Mouse (Mus musculus) macrophage (primary cell): ENCODE measurements around the gene 4930518I15Rik. TPM values are rescaled to one million over a fixed set of nuclear protein-coding genes. Genes with fewer than 3 reads are reported as not detected.

ENCODE experiments used
- H3K27ac ChIP-seq: fragments of 350-480 bp; formaldehyde crosslinking; 2 replicates; pipeline ENCODE4 v1.9.0; 2021
- H3K36me3 ChIP-seq: fragments of 350-480 bp; formaldehyde crosslinking; 2 replicates; pipeline ENCODE4 v1.9.0; 2021; ENCODE audit errors: inconsistent target
- H3K4me3 ChIP-seq: fragments of 350-480 bp; formaldehyde crosslinking; 2 replicates; pipeline ENCODE4 v1.9.0; 2021; ENCODE audit errors: inconsistent target
- H3K79me2 ChIP-seq: fragments of 350-480 bp; formaldehyde crosslinking; 2 replicates; pipeline ENCODE4 v1.9.0; 2021; ENCODE audit errors: inconsistent target
- WGBS: methylation state at CpG from one replicate; pipeline ENCODE4 v1.1.7; 2026; ENCODE audit warnings: inconsistent platforms; ENCODE audit not compliant: missing documents; 5-methylcytosine and 5-hydroxymethylcytosine counted together
- polyA plus RNA-seq: library from polyadenylated mRNA; stranded (reverse); fragments of 250-400 nt; gene quantifications from 3 replicates; pipeline ENCODE4 v1.2.4, GENCODE M21; 2018; ENCODE audit warnings: inconsistent platforms

The 4930518I15Rik gene
- polyA plus RNA-seq, 1 experiment from 2014 or later, result 0.75 TPM

DNA sequence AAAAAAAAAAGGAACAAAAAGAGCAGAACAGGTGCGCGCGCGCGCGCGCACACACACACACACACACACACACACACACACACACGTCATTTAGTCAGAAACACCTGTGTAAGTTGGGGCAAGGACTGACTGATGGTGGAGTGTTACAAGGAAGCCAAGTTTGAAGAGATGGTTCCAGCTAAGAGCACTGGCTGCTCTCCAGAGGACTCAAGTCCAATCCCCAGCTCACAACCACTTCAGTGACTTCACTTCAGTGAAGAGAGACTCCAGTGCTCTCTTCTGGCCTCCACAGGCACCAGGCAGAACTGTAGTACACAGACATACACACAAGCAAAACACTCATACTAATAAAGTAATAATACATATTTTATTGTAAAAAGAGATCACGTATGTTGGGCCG lies 47.0 kb downstream of the 4930518I15Rik start:
- Histone ChIP-seq H3K36me3 (no peaks in the 10 kb centered on the region), H3K27ac (no peak overlapping the region), H3K4me3 (no peak overlapping the region), H3K79me2 (no peaks in the 10 kb centered on the region)
- WGBS, result 93% methylated on average over 3 of the region's 10 CpGs

DNA sequence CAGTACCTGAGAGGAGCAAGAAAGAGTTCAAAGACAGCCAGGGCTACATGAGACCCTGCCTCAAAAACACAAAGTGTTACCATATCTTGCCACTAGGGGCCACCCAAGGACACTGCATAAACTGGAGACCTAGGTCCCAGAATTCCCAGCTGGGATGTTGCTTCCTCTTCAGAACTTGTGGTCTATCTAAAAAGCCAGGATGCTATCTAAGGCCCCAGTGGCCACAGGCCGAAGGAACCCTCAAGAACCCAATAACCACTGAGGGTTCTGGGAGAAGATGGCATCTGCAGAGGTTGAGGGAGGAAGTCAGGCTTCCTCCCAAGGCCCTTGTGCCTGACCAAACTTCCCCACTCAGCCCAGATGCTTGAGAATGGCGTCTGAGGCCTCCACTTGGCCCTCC lies 48.2 kb downstream of the 4930518I15Rik start:
- Histone ChIP-seq H3K27ac (no peak overlapping the region), H3K36me3 (no peaks in the 10 kb centered on the region), H3K79me2 (no peaks in the 10 kb centered on the region), H3K4me3 (no peak overlapping the region)
- WGBS, result 5% methylated on average over 2 of the region's 2 CpGs

DNA sequence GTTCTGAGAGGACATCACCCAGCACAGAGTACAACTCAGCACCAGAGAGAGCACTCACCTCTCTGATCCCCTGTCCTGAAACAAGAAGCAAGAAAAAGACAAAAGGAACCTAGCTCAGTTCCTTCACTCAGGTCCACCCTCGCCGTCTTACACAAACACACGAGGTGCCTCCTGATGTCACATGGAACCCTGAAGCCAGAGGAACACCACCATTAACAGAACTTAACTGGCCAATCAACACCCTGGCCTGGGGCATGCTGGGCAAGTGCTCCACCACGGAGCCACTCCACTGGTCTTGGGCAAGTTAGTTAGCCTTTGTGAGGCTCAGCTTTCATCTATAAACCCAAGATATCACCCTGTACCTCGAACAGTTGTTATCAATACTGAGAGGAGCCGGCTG lies 50.9 kb downstream of the 4930518I15Rik start:
- WGBS, result 89% methylated on average over 6 of the region's 6 CpGs

More for the DNA sequence above, 50.9 kb downstream of the 4930518I15Rik start:
- Histone ChIP-seq H3K27ac (no peak overlapping the region), H3K36me3 (no peaks in the 10 kb centered on the region), H3K4me3 (no peak overlapping the region), H3K79me2 (no peaks in the 10 kb centered on the region)

Other genes with a start within 250 kb of the 4930518I15Rik start
- gene Dlgap4, start 244.2 kb downstream of the 4930518I15Rik start, polyA plus RNA-seq, result 57.8 to 88.0 TPM (median 62.8 TPM) in 3 replicates
- 0.40 TPM in 1 of 3 replicates, not detected in the others for gene Myl9, start 82.5 kb downstream of the 4930518I15Rik start, polyA plus RNA-seq
- gene Tgif2, start 17.9 kb downstream of the 4930518I15Rik start, polyA plus RNA-seq, result 0.11 to 0.33 TPM in 2 of 3 replicates, not detected in the other
- gene Rab5if, start 5.2 kb upstream of the 4930518I15Rik start, polyA plus RNA-seq, result 108 to 213 TPM (median 184 TPM) in 3 replicates
- 0.12 to 0.23 TPM in 2 of 3 replicates, not detected in the other for gene Sla2, start 29.2 kb upstream of the 4930518I15Rik start, polyA plus RNA-seq
- gene Ndrg3, start 134.1 kb upstream of the 4930518I15Rik start, polyA plus RNA-seq, result 24.2 to 37.2 TPM (median 32.1 TPM) in 3 replicates
- 3.3 to 6.5 TPM (median 3.4 TPM) in 3 replicates for gene Dsn1, start 149.2 kb upstream of the 4930518I15Rik start, polyA plus RNA-seq
- gene Soga1, start 221.3 kb upstream of the 4930518I15Rik start, polyA plus RNA-seq, result 8.1 to 15.4 TPM (median 10.2 TPM) in 3 replicates
- gene Tldc2, start 229.1 kb upstream of the 4930518I15Rik start, polyA plus RNA-seq, result not detected in 3 replicates